Mouse (Mus musculus) MEL (cell line): ENCODE results near the gene Cmc1.

ENCODE experiments used
- CTCF ChIP-seq, 3 experiments: IDR thresholded peaks in 2 of 3; conservative IDR thresholded peaks in 1 of 3; 2 replicates each; pipeline ENCODE4 v1.5.1; 2011 to 2012; ENCODE audit warnings: low read length in 3 of 3, low read depth in 2 of 3, mild to moderate bottlenecking in 2 of 3, improper control_type of control experiment in 1 of 3, inconsistent platforms in 1 of 3, mixed read lengths in 1 of 3, moderate library complexity in 1 of 3; ENCODE audit not compliant: control insufficient read depth in 1 of 3, insufficient read depth in 1 of 3, poor library complexity in 1 of 3, severe bottlenecking in 1 of 3
- E2F4 ChIP-seq: IDR thresholded peaks from 2 replicates; pipeline ENCODE4 v1.6.1; 2011; ENCODE audit warnings: low read depth, low read length, improper control_type of control experiment, borderline replicate concordance
- EP300 ChIP-seq, 2 experiments: IDR thresholded peaks; 2 replicates each; pipeline ENCODE4 v1.6.1; 2011; ENCODE audit warnings: improper control_type of control experiment in 2 of 2, low read length in 2 of 2, low read depth in 1 of 2, mild to moderate bottlenecking in 1 of 2
- ETS1 ChIP-seq: IDR thresholded peaks from 2 replicates; pipeline ENCODE4 v1.6.1; 2012; ENCODE audit warnings: low read depth, mild to moderate bottlenecking, inconsistent platforms, low read length, improper control_type of control experiment, moderate library complexity
- MAFK ChIP-seq: IDR thresholded peaks from 2 replicates; pipeline ENCODE4 v1.6.1; 2011; ENCODE audit warnings: low read depth, mild to moderate bottlenecking, low read length, improper control_type of control experiment, borderline replicate concordance
- POLR2A ChIP-seq, 2 experiments: IDR thresholded peaks; 2 replicates each; pipeline ENCODE4 v1.6.1; 2011 to 2012; ENCODE audit warnings: low read length in 2 of 2, mild to moderate bottlenecking in 2 of 2, control low read depth in 1 of 2, improper control_type of control experiment in 1 of 2, low read depth in 1 of 2, moderate library complexity in 1 of 2; ENCODE audit not compliant: control insufficient read depth in 1 of 2, insufficient read depth in 1 of 2, poor library complexity in 1 of 2
- POLR2AphosphoS2 ChIP-seq: IDR thresholded peaks from 2 replicates; pipeline ENCODE4 v1.6.1; 2011; ENCODE audit warnings: low read length, improper control_type of control experiment
- SMC3 ChIP-seq: IDR thresholded peaks from 2 replicates; pipeline ENCODE4 v1.6.1; 2011; ENCODE audit warnings: low read depth, low read length, improper control_type of control experiment
- TAL1 ChIP-seq: IDR thresholded peaks from 2 replicates; pipeline ENCODE4 v1.6.1; 2012; ENCODE audit warnings: mild to moderate bottlenecking, inconsistent platforms, low read length, moderate library complexity, mixed read lengths
- TCF12 ChIP-seq: IDR thresholded peaks from 2 replicates; pipeline ENCODE4 v1.6.1; 2014; ENCODE audit warnings: low read depth, mild to moderate bottlenecking, inconsistent platforms, low read length, improper control_type of control experiment, moderate library complexity
- USF1 ChIP-seq: IDR thresholded peaks from 2 replicates; pipeline ENCODE4 v1.6.1; 2014; ENCODE audit warnings: low read depth, mild to moderate bottlenecking, inconsistent platforms, low read length, improper control_type of control experiment, moderate library complexity
- USF2 ChIP-seq, 2 experiments: IDR thresholded peaks; 2 replicates each; pipeline ENCODE4 v1.6.1; 2011 to 2012; ENCODE audit warnings: improper control_type of control experiment in 2 of 2, low read length in 2 of 2, borderline replicate concordance in 1 of 2, inconsistent platforms in 1 of 2, low read depth in 1 of 2, mild to moderate bottlenecking in 1 of 2; ENCODE audit not compliant: insufficient read depth in 1 of 2
- ZC3H11A ChIP-seq: IDR thresholded peaks from 2 replicates; pipeline ENCODE4 v1.6.1; 2012; ENCODE audit warnings: low read depth, mild to moderate bottlenecking, inconsistent platforms, low read length, improper control_type of control experiment

GRCm38 (mm10) chr9:118188374-118188773 is 38.4 kb upstream of the Cmc1 start:
- TF ChIP-seq POLR2A (IDR thresholded peaks at IDR 0.05; ENCODE audit: control insufficient read depth in 1 of 2, insufficient read depth in 1 of 2, low read depth in 1 of 2, low read length in 2 of 2, poor library complexity in 1 of 2): no peak
- TF ChIP-seq ETS1: no peak
- TF ChIP-seq TAL1: no peak
- no peak for TF ChIP-seq POLR2AphosphoS2
- TF ChIP-seq USF2 (IDR thresholded peaks at IDR 0.05; ENCODE audit: borderline replicate concordance in 1 of 2, insufficient read depth in 1 of 2, low read depth in 1 of 2, low read length in 2 of 2): no peak
- no peak for TF ChIP-seq USF1
- TF ChIP-seq SMC3: peak; percentile 51
- peak; percentile 33 to 50 (median 48); a peak in 4 of 6 replicates for TF ChIP-seq CTCF (IDR thresholded peaks at IDR 0.05 in 2 of 3, conservative IDR thresholded peaks at IDR 0.05 in 1 of 3; ENCODE audit: control insufficient read depth in 1 of 3, insufficient read depth in 1 of 3, low read depth in 2 of 3, low read length in 3 of 3, poor library complexity in 1 of 3, severe bottlenecking in 1 of 3)
- no peak for TF ChIP-seq ZC3H11A
- no peak for TF ChIP-seq MAFK
- TF ChIP-seq EP300 (IDR thresholded peaks at IDR 0.05; ENCODE audit: low read depth in 1 of 2, low read length in 2 of 2): no peak
- TF ChIP-seq TCF12: no peak
- no peak for TF ChIP-seq E2F4
